Mouse (Mus musculus): ENCODE data around the gene Pramef12. TPM values are rescaled to one million over a fixed set of nuclear protein-coding genes. Genes with fewer than 3 reads are reported as not detected.

Gene Pramef12
- total RNA-seq (2014; rRNA removed) (not detected in 2 replicates), polyA plus RNA-seq (2015; fragmentation: Nextera tagmentation; extraction: Ambion mirVana) (not detected in 2 replicates)

GRCm38 (mm10) chr4:144408290-144408689 lies at the start of gene Pramef12:
Gene Pramef12, minus strand, starts transcription at chr4:144408464.
- H3K4me1 ChIP-seq (ENCODE audit: insufficient read depth) = no peaks in the 10 kb centered on the region
- H3K36me3 ChIP-seq (ENCODE audit: insufficient read depth) = no peaks in the 10 kb centered on the region
- no peak within 1 kb of the TSS for H3K9ac ChIP-seq
- no peak within 1 kb of the TSS for H3K4me2 ChIP-seq (ENCODE audit: low read depth)
- DNase-seq (no peak), ATAC-seq (no peak)
- WGBS = 82% methylated on average over 9 of the region's 9 CpGs
- no peak within 1 kb of the TSS for H3K27ac ChIP-seq (ENCODE audit: low read depth, low read length)
- no peak for TF ChIP-seq CTCF (IDR thresholded peaks at IDR 0.05; ENCODE audit: low read depth)
- peaks cover 18% of the 10 kb centered on the region; the same call in 1 of the 2 replicates for H3K9me3 ChIP-seq (ENCODE audit: low read length)
- no peaks in the 10 kb centered on the region for H3K27me3 ChIP-seq (ENCODE audit: insufficient read depth, low read length)
- no peak within 1 kb of the TSS for H3K4me3 ChIP-seq (ENCODE audit: low read depth, low read length)

- Histone ChIP-seq H3K27me3 (ENCODE audit: insufficient read depth, low read length) (no peaks in the 10 kb centered on the region), H3K4me2 (ENCODE audit: low read depth) (no peak within 1 kb of the TSS), H3K9ac (no peak within 1 kb of the TSS), H3K4me1 (ENCODE audit: insufficient read depth) (no peaks in the 10 kb centered on the region), H3K27ac (ENCODE audit: low read depth, low read length) (no peak within 1 kb of the TSS), H3K9me3 (ENCODE audit: low read length) (peaks cover 27% of the 10 kb centered on the region; the same call in 1 of the 2 replicates), H3K4me3 (ENCODE audit: low read depth, low read length) (no peak within 1 kb of the TSS), H3K36me3 (ENCODE audit: insufficient read depth) (no peaks in the 10 kb centered on the region)
- no peak for TF ChIP-seq CTCF (IDR thresholded peaks at IDR 0.05; ENCODE audit: low read depth)
- ATAC-seq (no peak), DNase-seq (no peak)
- 73% methylated on average over 2 of the region's 2 CpGs for WGBS
Measured at GRCm38 (mm10) chr4:144453217-144453616, 45.0 kb upstream of the Pramef12 start, which contains the start of gene Gm9944. Gene Gm9944, minus strand, starts transcription at chr4:144453317.

GRCm38 (mm10) chr4:144448546-144448945 lies 40.3 kb upstream of the Pramef12 start:
- Histone ChIP-seq H3K4me1 (ENCODE audit: insufficient read depth) (no peaks in the 10 kb centered on the region), H3K4me2 (ENCODE audit: low read depth) (no peak overlapping the region), H3K9ac (no peak overlapping the region), H3K9me3 (ENCODE audit: low read length) (peaks cover 24% of the 10 kb centered on the region; the same call in 1 of the 2 replicates), H3K36me3 (ENCODE audit: insufficient read depth) (no peaks in the 10 kb centered on the region), H3K27me3 (ENCODE audit: insufficient read depth, low read length) (no peaks in the 10 kb centered on the region), H3K27ac (ENCODE audit: low read depth, low read length) (no peak overlapping the region), H3K4me3 (ENCODE audit: low read depth, low read length) (no peak overlapping the region)
- WGBS = 78% methylated on average over 2 of the region's 2 CpGs
- no peak for ATAC-seq
- no peak for DNase-seq
- no peak for TF ChIP-seq CTCF (IDR thresholded peaks at IDR 0.05; ENCODE audit: low read depth)

GRCm38 (mm10) chr4:144441582-144441981 lies 33.3 kb upstream of the Pramef12 start:
- no peak overlapping the region for H3K4me3 ChIP-seq (ENCODE audit: low read depth, low read length)
- TF ChIP-seq CTCF (IDR thresholded peaks at IDR 0.05; ENCODE audit: low read depth) = no peak
- H3K4me2 ChIP-seq (ENCODE audit: low read depth) = no peak overlapping the region
- DNase-seq = no peak
- ATAC-seq = no peak
- H3K9ac ChIP-seq = no peak overlapping the region
- H3K36me3 ChIP-seq (ENCODE audit: insufficient read depth) = no peaks in the 10 kb centered on the region
- peaks cover 34% of the 10 kb centered on the region; the same call in 1 of the 2 replicates for H3K9me3 ChIP-seq (ENCODE audit: low read length)
- no peak overlapping the region for H3K27ac ChIP-seq (ENCODE audit: low read depth, low read length)
- H3K4me1 ChIP-seq (ENCODE audit: insufficient read depth) = no peaks in the 10 kb centered on the region
- 85% methylated on average over 1 of the region's 1 CpGs for WGBS
- H3K27me3 ChIP-seq (ENCODE audit: insufficient read depth, low read length) = no peaks in the 10 kb centered on the region

GRCm38 (mm10) chr4:144441095-144441494 lies 32.8 kb upstream of the Pramef12 start:
- no peaks in the 10 kb centered on the region for H3K27me3 ChIP-seq (ENCODE audit: insufficient read depth, low read length)
- DNase-seq (no peak), ATAC-seq (no peak)
- no peak overlapping the region for H3K27ac ChIP-seq (ENCODE audit: low read depth, low read length)
- no peak for TF ChIP-seq CTCF (IDR thresholded peaks at IDR 0.05; ENCODE audit: low read depth)
- H3K36me3 ChIP-seq (ENCODE audit: insufficient read depth) = no peaks in the 10 kb centered on the region
- H3K4me3 ChIP-seq (ENCODE audit: low read depth, low read length) = no peak overlapping the region
- H3K9ac ChIP-seq = no peak overlapping the region
- no peaks in the 10 kb centered on the region for H3K4me1 ChIP-seq (ENCODE audit: insufficient read depth)
- 99% methylated on average over 4 of the region's 4 CpGs for WGBS
- no peak overlapping the region for H3K4me2 ChIP-seq (ENCODE audit: low read depth)
- peaks cover 33% of the 10 kb centered on the region; the same call in 1 of the 2 replicates for H3K9me3 ChIP-seq (ENCODE audit: low read length)

- no peak within 1 kb of the TSS for H3K27ac ChIP-seq (ENCODE audit: low read depth, low read length)
- DNase-seq = no peak
- peaks cover 22% of the 10 kb centered on the region; the same call in 1 of the 2 replicates for H3K9me3 ChIP-seq (ENCODE audit: low read length)
- H3K27me3 ChIP-seq (ENCODE audit: insufficient read depth, low read length) = no peaks in the 10 kb centered on the region
- no peak within 1 kb of the TSS for H3K9ac ChIP-seq
- TF ChIP-seq CTCF (IDR thresholded peaks at IDR 0.05; ENCODE audit: low read depth) = no peak
- H3K4me1 ChIP-seq (ENCODE audit: insufficient read depth) = no peaks in the 10 kb centered on the region
- ATAC-seq = no peak
- no peak within 1 kb of the TSS for H3K4me3 ChIP-seq (ENCODE audit: low read depth, low read length)
- no peak within 1 kb of the TSS for H3K4me2 ChIP-seq (ENCODE audit: low read depth)
- no peaks in the 10 kb centered on the region for H3K36me3 ChIP-seq (ENCODE audit: insufficient read depth)
Measured at GRCm38 (mm10) chr4:144438672-144439071, 30.4 kb upstream of the Pramef12 start, which contains the start of gene 1700012P22Rik. Gene 1700012P22Rik, minus strand, starts transcription at chr4:144438772.

GRCm38 (mm10) chr4:144433216-144433615 lies 25.0 kb upstream of the Pramef12 start:
- Histone ChIP-seq H3K36me3 (ENCODE audit: insufficient read depth) (no peaks in the 10 kb centered on the region), H3K4me1 (ENCODE audit: insufficient read depth) (no peaks in the 10 kb centered on the region), H3K9me3 (ENCODE audit: low read length) (peaks cover 14% of the 10 kb centered on the region; the same call in 1 of the 2 replicates), H3K27me3 (ENCODE audit: insufficient read depth, low read length) (no peaks in the 10 kb centered on the region), H3K27ac (ENCODE audit: low read depth, low read length) (no peak overlapping the region), H3K4me2 (ENCODE audit: low read depth) (no peak overlapping the region), H3K9ac (no peak overlapping the region), H3K4me3 (ENCODE audit: low read depth, low read length) (no peak overlapping the region)
- ATAC-seq = no peak
- DNase-seq = no peak
- 90% methylated on average over 5 of the region's 5 CpGs for WGBS
- TF ChIP-seq CTCF (IDR thresholded peaks at IDR 0.05; ENCODE audit: low read depth) = no peak
